Mouse (Mus musculus) frontal cortex, postnatal 14 days (tissue): Measurements from ENCODE around the gene Pidd1.
"Not testable (repeated sequence)": the region's sequence is repeated elsewhere in the genome, so short reads cannot be mapped to it uniquely, and the experiment has no call there.

Experiments used
- DNase-seq, 2 experiments: peaks; one replicate each; pipeline ENCODE4 v3.0.0; 2022; ENCODE audit warnings: low spot score in 2 of 2

Pidd1 gene

DNA sequence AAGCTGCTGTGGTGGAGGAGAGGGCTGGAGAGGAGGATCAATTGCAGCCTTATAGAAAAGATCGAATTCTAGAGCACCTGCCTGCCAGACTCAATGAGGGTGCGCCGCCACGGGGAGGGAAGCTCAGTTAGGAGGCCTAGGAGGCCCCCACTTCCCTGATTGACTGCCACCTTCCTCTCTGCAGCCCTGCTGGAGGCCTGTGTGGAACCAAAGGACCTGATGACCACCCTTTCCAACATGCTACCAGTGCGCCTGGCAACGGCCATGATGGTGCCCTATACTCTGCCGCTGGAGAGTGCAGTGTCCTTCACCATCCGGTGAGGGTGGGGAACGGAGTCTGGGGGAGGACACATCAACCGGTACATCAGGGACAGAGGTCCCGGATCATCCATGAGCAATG, 14.8 kb upstream of the Pidd1 start:
- DNase-seq = no peak

GRCm38 (mm10) chr7:141457986-141458660, 14.3 kb upstream of the Pidd1 start:
- no peak for DNase-seq

- no peak for DNase-seq
Observed at GRCm38 (mm10) chr7:141457236-141457635, 13.4 kb upstream of the Pidd1 start.

- no peak for DNase-seq
Observed at GRCm38 (mm10) chr7:141456739-141457138, 12.9 kb upstream of the Pidd1 start.

DNA sequence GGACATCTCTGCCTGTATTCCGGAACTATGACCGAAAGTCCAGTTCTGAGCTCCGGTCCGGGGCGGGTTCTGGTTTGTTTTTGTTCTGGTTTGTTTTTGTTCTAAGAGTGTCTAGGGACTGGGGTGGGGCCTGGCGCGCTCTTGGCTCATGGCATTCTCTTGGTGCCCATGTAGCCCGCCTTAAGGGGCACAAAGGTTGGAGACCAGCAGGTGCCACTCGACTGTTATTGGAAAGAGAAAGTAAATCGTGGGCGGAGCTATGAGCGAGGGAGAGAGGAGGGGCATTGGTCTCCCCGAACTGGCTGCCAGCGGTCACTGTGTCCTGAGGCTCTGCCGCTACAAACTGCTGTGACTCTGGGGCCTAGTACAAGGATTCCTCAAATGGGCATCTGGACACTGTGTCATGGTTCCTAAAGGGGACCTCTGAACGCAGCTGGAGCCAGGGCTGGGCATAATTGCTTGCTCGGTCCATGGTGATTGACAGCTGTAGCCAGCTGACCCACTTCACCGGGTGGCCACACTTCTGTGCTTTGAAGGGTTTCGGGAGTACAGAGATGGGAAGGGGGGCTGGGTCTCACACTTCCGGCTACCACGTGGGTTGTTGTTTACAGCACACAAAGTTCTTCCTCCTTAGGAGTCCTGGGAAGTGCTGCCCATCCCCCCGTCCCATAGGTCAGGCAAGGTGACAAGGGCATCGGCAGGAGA, 11.9 kb upstream of the Pidd1 start:
- DNase-seq = no peak

DNA sequence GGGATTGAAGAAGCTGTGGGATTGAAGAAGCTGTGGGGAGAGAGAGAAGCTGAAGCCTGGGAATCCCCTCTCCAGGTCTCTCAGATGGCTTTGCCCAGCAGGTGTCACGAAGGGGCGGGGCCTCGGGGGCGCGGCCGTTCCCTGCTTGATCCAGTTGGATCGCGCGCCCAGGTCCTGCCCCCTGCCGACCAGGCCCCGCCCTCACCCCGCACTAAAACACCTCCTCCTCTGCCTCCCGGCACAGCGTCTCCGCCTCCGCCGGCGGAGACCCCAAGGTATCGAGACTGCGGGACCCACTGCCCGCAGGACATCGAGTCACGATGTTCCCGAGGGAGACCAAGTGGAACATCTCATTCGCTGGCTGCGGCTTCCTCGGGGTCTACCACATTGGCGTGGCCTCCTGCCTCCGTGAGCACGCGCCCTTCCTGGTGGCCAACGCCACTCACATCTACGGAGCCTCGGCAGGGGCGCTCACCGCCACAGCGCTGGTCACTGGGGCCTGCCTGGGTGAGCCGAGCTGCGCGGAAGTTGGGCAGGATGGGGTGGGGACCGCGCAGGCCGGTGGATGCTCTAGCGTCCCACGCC, 11.2 kb upstream of the Pidd1 start, which contains the start of gene Pnpla2:
Gene Pnpla2 (plus strand): TSS at position 232 of the 585 bp plus-strand sequence.
- peak; percentile 84 to 88 for DNase-seq

DNA sequence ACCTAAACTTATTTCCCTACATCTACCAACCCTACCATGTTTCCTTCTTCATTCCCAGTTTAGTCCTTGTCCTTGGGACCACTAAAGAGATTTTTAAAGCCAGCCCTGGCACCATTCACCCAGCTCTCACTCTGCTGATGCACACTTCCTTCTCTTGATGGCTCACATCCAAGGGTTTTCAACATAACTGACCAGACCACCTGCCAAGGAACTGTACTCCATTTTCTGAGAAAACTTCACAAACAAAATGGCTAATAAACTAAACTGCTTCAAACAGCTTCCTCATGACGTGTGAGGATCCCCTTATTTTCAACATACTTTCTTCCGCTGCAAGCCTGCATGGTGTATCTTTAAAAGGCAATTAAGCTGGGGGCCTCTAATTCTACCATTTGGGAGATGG, 9.8 kb upstream of the Pidd1 start:
- no peak for DNase-seq

DNA sequence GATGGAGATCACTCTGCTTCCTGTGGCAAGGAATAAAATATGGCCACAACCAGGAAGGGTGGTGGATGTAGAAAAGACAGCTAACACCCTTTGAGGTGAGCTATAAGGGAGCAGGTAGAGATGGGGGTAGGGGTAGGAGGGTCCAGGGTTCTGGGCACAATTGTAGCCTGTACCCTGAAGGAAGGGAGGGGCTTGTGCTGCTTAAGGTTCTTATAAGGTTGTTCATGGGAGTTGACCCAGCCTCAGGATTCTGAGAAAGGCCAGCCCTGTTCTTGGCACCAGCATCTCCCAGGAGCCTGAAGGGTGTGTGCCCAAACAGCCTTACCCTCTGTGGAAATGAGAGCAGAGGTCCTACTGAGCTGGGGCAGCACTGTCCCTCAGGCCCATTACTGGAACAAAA, 8.1 kb upstream of the Pidd1 start:
- no peak for DNase-seq

DNA sequence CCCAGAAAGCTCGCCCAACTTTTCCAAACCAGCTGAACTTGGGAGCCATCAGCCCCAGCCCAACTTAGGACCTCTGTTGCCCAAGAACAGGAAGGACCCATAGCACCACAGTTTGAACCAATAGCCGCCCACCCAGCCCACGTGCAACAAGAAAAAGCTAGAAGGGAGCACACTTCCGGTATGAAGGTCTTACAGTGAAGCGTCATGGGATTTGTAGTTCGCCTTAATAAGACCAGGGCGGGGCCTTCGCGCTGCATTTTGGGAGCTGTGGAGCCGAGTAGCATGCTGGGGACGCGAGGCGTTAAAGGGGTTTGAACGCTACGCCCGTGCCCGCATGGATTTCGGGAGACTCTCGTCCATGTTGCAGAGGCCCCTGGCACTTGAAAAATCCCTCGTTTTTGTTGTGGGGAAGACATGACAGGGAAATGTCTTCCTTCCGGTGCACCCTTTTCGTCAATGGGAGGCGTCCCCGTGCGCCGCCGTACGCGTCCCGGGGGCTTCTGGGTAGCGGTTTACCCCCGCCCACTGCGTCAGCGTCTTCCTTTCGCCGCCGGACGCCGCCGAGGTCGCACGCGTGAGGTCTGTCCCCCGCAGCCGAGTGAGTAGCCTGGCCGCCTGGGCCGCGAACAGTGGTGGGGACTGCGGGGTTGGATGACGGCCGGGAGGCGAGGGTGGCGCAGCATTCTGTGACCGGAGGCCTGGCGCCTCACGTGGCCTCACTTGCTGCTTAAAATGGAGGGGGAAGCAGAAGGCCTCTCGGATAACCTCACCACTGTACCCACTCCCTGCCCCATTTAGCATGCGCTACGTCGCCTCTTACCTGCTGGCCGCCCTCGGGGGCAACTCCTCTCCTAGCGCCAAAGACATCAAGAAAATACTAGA, 3.5 kb upstream of the Pidd1 start, which contains the start of gene Rplp2:
Gene Rplp2 (plus strand): TSS at position 261 of the 882 bp plus-strand sequence.
- peak; percentile 92 to 95 for DNase-seq

- not testable (repeated sequence) for DNase-seq
Observed at GRCm38 (mm10) chr7:141446374-141446773, 2.5 kb upstream of the Pidd1 start.

GRCm38 (mm10) chr7:141443081-141443821, 574 bp downstream of the Pidd1 start:
- no peak for DNase-seq

GRCm38 (mm10) chr7:141442199-141442598, 1.6 kb downstream of the Pidd1 start:
- DNase-seq = peak in 1 of 2 experiments; percentile 7

GRCm38 (mm10) chr7:141441460-141441859, 2.4 kb downstream of the Pidd1 start:
- peak in 1 of 2 experiments; percentile 6 for DNase-seq

- peak in 1 of 2 experiments; percentile 31 for DNase-seq
Observed at GRCm38 (mm10) chr7:141440613-141441012, 3.2 kb downstream of the Pidd1 start.

- DNase-seq = peak in 1 of 2 experiments; percentile 10
Observed at GRCm38 (mm10) chr7:141439811-141440210, 4.0 kb downstream of the Pidd1 start.

DNA sequence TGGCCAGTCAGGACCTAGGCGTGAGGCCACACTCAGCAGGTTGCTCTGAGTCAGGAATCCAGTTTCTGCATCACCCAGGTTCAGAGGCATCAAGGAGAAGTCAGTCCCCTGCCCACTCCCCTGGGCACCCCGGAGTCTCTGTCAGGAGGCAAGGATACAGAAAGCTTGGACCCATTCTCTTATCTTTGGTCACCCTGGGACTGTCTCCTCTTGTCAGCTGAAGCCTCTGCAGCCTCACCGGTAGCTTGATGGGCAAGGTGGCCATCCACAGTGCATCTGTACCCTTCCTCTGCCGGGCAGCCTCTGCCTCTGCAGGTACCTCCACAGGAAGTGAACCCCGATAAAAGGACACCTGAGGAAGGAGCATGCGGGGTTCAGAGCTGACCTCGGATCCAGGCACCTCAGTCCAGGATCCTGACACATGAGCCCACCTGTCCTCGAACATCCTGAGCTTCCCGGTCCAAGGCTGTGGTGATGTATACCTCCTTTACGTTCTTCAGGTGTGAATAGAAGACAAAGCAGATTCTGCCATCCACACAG, 4.6 kb downstream of the Pidd1 start:
- DNase-seq = no peak

DNA sequence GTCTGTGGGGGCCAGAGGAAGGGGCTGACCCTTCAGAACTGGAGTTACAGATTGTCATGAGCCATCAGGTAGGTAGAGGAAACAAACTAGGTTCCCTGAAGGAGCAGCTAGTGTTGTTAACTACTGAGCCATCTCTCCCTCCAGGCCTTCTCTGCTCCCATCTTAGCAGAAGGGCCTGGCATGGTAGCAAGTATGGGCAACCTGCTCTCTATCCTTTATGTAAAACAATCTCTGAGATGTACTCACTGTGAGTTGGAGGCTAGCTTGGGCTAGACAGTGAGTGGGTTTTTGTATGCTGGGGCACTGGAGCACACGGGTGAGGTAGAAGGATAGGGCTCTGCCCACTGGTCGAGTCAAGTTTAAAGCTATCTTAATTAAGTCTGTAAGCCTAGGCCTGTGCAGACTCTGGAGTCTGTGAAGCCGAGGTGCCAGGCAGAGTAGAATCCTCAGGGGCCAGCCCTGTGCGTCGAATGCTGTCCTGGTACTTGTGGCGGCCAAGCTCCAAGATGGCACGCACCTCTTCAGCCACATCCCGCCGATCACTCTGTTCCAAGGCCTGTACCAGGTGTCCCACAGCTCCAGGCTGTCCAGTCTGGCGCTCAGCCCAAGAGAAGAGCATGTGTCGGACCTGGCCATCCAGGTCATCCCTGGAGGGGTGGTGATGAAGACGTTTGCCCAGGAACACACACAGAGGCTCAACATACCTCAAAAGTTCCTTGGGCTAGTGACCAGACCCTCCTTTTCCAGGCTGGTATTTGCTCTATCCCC, 5.4 kb downstream of the Pidd1 start:
- peak in 1 of 2 experiments; percentile 22 for DNase-seq

- peak; percentile 65 to 77 for DNase-seq
Observed at GRCm38 (mm10) chr7:141437178-141438120, 6.4 kb downstream of the Pidd1 start, which contains the start of gene Slc25a22. TSS of gene Slc25a22 (minus strand) at chr7:141437892.

- no peak for DNase-seq
Observed at GRCm38 (mm10) chr7:141436523-141436892, 7.3 kb downstream of the Pidd1 start.
